In the genomic region with DNA sequence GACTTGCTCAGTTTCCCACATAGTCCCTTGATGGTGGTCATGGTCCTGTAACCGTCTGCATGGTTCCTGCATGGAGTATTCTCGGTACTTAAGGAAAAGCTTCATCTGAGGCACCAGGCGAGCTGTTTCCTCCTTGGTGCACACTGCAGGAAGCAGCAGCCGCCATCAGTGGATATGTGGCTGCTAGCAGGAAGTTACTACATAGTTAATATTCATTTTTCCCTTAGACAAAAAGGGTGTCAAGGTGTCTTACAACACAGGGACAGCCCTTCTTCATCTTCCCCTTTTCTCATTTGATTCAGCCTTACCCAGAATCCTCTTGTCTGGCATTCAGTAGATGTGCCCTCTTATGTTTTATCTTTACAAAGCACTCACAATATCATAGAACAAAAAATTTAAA, we compare ENCODE assay signal across 21 mouse cellular contexts.
A peak's percentile ranks its signal among the peaks of the same experiment; 100 is the strongest.
DNase-seq lines count a peak whose midpoint lies in the region; ATAC-seq lines count a peak whose summit lies in the region.
"Had no signal": no experiment of that assay in that cellular context is flagged by ENCODE, and none has a peak within 500 bp of the region (broad histone marks: within the 10 kb centered on the region; RNA-seq: fewer than 3 reads in every experiment).

No protein-coding gene starts in this region.

- ATAC-seq in common myeloid progenitor, adult 5-6 weeks (replicated peaks; ENCODE audit: low read depth, poor library complexity, severe bottlenecking), result peak; percentile 60
- peak; percentile 93 for ATAC-seq in megakaryocyte, adult 5-6 weeks (ENCODE audit: poor library complexity, severe bottlenecking)
- ATAC-seq: activated CD4-positive, CD25-positive, alpha-beta regulatory T cell, adult 4 months; CD4-positive, CD25-positive, alpha-beta regulatory T cell, adult 4 months; forebrain, embryonic 13.5 days; forebrain, embryonic 15.5 days; forebrain, postnatal 0 days; Patski had no signal

- DNase-seq in 416B (ENCODE audit: low read depth), result peak; percentile 70
- no peak for DNase-seq in spleen, adult 18-20 months
- DNase-seq in embryo, embryonic 10 days (ENCODE audit: low spot score), result no peak
- no peak for DNase-seq in ovary, adult 18-20 months (ENCODE audit: low spot score)
- DNase-seq: adrenal gland, adult 8-10 months; adrenal gland, postnatal 14 days; adrenal gland, postnatal 36 days; B cell, adult 2 months; cerebellum, adult 11-12 months; cerebellum, adult 2 months; cerebellum, adult 9-10 months; cerebellum, postnatal 10 days; cerebellum, postnatal 25 days; forebrain, postnatal 0 days had no signal
